Mouse (Mus musculus): ENCODE measurements around the gene Nfkbid.

The Nfkbid gene

DNA sequence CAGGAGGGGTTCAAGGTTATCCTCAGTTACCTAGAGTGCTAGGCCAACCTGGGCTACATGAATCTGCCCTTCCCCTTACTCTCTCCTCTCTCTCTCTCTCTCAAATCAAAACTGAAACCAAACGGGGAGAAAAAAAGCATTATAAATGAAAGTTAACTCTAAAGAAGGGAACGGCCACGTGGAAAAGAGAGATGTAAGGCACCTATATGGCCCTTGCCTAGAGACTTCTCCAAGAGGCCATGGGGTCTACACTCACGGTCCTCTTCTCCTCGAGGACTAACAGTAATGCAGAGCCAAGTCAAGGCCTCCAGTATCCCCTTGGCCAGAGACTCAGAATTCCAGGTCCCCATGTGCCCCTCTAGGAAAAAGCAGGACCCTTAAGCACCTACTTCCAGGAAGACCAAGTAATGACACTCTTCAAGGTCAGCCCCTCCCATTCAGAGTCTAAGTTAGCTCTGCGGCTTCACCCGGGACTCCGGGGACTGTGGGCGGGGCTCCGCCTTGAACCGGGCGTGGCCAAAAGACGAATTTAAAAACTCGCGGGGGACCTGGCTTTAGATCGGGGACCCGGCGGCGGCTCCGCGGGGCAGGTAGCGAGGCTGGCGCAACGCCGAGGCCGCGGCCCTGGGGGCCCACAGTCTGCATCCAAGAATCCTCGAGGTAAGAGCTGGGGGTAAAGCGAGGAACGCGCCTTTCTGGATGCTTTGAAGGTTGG is at the start of gene Nfkbid:
Gene Nfkbid, plus strand, starts transcription at position 558 of the 715 bp plus-strand sequence.
- peak; percentile 72 for DNase-seq

DNA sequence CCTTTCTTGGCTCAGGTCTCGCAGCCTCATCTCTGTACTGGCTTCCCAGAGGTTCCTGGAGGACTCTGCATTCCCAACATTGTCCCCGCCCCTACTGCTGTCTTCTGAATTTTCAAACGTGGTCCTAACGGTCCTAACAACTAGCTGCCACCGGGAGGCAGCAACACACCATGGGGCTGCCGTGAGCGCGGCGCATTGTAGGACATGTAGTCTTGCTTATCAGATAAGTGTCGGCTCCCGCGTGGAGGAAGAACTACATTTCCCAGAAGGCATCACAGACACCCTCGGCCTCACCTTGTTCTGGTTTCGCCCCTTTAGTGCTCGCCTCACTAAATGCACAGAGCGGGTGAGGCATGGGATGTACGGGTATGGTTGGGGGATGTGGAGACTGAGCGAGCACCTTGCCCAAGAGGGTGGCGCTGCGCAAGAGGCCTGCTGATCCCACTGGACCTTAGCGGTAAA is 48.0 kb upstream of the Nfkbid start:
- peak; percentile 98 for DNase-seq

DNA sequence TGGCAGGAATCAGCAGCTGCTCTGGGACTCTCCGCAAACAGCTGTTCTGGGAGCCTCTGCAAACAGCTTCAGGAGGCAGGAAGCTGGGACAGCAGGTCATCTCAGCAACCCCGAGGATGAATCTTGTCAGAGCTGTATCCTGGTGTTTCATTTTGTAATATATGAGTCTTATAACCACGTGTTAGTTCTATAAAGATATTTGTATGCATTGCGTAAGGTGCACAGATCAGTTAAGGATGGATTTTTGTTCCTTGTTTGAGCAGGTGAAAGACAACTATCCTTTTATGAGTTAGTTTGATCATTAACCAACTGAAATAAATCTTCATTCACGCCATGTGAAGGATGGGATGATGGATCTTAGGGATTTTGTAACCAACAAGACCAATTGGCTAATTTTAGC is 41.5 kb upstream of the Nfkbid start:
- no peak for DNase-seq

DNA sequence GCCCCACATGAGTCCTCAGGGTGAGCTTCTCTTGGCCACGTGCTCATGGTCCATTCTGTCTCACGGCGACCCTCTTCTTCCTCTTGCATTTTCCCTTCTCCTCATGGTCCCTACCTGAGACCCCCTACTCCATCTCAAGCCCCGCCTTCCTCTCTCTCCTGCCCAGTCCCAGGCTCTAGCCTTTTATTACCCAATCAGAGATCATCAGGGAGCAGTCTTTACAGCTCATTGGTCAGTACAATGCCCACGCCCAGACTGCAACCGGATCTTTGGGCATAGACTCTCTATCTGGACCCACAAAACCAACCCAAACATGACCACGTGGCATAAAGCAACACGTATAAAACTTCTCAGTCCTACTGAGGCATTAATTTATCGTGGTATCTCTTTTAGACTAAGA is 37.4 kb upstream of the Nfkbid start:
- DNase-seq: no peak

DNA sequence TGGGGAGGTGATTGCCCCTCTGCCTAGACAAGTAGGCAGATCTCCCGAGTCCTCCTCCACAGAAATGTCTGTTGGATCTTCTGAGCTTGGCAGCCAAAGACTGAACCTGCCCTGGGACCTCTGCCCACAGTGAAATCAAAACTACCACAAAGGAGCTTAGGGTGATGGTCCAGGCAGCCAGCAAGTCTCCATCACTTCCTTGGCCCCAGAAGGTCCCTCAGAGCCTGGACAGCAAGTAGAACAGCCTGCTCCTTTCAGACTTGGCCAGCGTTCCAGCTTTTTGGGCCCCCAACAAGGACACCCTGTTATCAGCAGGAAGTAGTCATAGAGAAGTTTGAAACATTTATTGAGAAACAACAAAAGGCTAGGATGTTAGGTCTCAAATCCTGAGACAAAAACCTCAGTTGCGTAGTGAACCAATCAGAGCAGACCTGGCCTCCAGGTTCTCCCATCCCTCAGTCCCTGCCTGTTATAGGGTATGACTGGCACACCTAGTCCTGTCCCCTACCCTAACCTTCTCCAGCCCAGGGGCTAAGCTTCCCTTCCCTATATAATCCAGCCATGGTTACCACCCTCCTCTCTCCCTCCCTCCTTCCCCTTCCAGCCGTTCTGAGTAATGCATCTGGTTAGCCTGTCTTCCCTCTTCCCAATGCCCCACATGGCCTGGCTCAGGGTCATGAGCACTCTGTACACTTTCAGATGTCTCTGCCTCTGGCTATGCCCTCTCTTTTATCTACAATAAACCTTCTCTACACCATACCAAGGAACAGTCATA is 28.6 kb upstream of the Nfkbid start:
- no peak for DNase-seq

DNA sequence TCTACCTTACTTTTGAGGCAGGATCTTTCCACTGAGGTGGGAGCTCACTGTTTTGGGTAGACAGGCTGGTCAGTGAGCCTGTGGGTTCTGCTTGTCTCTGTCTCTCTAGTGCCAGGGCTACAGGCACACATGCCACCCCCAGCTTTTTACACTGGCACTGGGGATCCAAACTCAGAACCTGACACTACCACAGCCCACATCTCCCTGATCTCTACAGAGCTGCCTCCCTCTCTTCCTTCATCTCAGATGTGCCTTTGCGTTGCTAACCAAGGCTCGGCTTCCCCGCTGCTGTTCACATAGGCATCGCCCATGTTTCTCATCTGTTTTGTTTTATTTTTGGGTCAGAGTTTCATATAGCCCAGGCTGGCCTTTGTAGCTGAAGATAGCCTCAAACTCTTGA is 27.9 kb upstream of the Nfkbid start:
- no peak for DNase-seq

DNA sequence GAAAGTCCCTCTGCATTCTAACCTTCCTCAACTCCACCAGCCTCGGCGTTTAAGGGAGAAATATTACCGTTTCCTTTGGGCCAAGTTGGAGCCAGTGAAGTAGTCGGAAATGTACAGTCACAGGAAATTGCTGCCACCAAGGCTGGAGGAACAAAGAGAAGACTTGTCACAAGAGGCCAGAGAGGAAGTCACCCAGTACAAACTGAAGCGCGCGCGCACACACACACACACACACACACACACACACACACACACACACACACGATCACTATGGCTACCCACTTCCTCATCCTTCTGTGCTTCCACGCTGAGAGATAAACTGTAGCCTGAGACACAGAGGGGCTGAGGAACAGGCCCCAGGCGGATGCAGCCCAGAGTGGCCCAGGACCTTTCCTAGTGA is 27.2 kb upstream of the Nfkbid start:
- DNase-seq: peak; percentile 22

DNA sequence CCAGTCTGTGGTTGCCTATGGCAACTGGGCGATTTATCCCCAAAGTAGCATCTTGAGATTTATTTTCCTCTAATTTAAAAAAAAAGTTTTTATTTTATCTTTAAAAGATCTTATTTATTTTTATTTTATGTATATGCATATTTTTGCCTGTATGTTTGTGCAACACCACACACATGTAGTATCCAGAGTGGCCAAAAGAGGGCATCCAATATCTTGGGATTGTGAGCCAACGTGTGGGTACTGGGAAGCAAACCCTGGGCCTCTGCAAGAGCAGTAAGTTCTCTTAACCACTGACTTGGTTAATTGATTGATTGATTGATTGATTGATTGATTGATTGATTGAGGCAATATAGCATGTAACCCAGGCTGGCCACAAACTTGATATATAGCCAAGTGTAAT is 26.7 kb upstream of the Nfkbid start:
- DNase-seq: peak; percentile 26

DNA sequence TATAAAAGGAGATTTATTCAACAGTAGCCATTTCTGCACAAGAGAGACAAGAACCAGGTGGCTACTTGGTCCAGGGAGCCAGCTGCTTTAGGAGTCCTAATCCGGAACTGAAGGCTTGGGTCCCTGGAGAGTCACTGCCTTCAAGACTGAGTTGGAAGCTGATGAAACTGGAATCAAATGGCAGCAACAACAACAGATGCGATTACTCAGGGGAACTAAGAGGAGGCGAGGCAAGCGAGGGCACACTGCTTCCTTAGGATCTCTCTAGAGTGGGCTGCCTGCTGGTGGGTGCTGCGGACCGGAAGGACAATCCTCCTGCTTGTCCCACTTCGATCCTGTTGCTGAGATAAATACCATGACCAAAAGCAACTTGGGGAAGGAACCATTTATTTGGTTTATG is 21.9 kb upstream of the Nfkbid start:
- peak; percentile 25 for DNase-seq

DNA sequence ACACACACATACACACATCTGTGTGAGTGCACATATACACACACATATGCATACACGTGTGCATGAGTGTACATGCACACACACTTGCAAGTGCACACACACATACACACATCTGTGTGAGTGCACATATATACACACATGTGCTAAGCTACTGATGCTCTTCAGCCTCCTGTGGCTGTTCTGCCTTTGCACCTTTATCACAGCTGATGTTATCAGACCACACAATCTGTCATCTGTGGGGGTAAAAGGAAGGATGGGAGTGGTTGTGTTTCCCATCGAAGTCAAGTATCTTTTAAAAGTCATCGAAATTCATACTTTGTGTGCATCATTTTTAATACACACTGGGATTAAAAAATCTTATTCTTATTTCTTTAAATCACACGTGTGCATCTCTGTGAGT is 19.2 kb upstream of the Nfkbid start:
- DNase-seq: no peak

DNA sequence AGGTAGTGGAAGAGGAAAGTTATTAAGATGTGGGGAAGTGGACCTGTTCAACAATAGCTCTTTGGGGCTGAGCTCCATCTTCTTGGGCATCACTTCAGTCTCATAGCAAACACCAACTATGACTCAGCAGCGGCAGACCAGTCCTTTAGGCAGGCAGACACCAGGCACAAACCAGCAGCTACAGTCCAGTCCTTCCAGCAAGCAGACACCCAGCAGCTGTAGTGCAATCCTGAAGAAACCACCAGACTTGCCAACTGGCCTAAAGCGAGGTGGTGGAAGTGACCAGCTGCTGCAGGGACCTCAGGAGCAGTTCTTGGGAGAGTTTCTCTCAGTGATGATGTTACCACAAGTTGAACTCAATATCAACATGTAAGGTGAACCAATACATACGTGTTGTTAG is 12.9 kb upstream of the Nfkbid start:
- DNase-seq: no peak

DNA sequence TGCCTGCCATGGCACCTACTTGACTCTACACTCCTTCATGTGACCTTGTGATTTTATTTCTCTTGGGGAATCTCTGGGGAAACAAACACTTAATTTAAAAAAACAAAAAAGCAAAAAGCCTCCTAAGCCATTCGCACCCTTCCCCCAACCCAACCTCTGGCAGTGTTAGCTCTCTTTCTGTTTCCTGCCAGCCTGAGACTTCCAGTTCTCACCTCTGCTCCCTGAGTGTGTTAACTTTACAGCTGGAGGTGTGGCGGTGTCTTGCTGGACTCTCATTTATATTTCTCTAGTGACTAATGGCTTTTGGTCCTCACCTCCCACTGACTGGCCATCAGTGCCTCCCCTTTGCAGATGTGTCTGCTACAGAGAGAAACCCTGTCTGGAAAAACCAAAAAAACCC is 11.7 kb upstream of the Nfkbid start:
- DNase-seq: no peak

DNA sequence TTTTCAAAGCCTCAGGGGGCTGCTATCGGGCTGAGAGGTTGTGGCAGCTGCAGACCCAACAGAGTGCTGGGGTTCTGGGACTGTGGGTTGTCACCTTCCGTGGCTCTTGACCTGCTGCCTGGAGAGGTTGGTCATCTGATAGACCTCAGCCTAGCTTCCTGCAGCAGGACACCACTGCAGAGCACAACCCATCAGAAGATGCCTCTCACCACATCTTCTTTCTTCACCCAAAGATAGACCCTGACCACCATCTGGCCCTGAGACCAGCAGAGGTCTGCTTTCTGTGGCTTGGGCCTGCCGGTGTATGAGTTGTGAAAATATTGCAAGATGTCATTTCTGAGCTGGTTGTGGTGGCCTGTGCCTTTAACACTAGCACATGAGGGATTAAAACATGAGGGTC is 10.5 kb upstream of the Nfkbid start:
- no peak for DNase-seq

DNA sequence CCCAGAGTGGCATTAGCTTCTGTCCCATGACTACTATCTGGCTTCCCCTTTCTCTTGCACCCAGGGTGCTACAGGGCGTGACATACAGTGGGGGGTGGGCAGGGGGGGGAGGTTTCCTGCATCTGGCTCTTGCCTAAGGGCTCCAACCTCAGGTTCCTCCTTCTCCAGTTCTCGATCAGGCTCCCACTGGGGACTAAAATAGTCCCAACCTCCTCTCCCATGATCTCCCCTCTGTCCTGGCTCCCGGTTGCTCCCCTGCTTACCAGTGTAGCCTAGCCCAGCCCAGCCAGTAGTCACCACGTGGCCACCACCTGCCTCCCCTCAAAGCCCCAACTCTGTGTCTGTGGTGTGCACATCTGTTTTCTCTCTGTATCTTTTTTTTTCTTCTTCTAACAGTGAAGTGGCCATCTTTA is 8.8 kb upstream of the Nfkbid start:
- DNase-seq: no peak

DNA sequence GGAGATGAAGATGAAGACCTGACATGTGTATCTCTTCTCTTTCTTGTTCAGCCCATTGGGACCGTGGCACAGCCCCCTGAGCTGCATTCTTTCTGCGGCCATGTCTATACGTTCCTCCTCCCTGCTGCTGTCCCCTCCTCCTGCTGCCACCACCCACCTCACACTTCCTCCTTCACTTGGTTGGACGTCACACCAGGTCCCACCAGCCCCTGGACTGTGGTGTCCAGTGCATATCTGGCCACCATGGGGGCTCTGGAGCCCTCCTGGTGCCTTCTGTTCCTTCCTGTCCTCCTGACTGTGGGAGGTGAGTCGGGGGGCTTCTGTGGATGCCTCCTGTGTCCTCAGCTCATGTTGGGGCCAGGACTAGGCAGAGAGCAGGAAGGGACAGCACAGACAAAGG is 7.9 kb upstream of the Nfkbid start, which contains the start of gene Tyrobp:
Gene Tyrobp, plus strand, starts transcription at position 165 of the 400 bp plus-strand sequence.
- DNase-seq: no peak

DNA sequence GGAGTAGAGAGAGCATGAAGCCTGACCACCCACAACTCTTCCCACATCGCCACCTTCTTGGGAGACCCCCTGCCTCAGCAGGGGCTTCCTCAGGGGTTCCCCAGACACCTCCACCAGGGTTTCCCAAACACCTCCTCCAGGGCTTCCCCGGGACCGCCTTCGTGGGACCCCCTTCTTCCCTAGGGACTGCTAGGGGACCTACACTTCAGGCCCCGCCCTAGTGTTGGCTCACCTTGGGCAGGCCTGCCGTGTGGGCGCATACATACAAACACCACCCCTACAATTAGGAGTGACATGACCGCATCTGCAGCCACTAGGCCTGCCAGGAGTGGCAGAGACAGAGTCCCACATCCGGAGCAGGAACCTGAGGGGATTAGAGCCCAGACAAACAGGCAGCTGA is 3.7 kb upstream of the Nfkbid start:
- DNase-seq: no peak

DNA sequence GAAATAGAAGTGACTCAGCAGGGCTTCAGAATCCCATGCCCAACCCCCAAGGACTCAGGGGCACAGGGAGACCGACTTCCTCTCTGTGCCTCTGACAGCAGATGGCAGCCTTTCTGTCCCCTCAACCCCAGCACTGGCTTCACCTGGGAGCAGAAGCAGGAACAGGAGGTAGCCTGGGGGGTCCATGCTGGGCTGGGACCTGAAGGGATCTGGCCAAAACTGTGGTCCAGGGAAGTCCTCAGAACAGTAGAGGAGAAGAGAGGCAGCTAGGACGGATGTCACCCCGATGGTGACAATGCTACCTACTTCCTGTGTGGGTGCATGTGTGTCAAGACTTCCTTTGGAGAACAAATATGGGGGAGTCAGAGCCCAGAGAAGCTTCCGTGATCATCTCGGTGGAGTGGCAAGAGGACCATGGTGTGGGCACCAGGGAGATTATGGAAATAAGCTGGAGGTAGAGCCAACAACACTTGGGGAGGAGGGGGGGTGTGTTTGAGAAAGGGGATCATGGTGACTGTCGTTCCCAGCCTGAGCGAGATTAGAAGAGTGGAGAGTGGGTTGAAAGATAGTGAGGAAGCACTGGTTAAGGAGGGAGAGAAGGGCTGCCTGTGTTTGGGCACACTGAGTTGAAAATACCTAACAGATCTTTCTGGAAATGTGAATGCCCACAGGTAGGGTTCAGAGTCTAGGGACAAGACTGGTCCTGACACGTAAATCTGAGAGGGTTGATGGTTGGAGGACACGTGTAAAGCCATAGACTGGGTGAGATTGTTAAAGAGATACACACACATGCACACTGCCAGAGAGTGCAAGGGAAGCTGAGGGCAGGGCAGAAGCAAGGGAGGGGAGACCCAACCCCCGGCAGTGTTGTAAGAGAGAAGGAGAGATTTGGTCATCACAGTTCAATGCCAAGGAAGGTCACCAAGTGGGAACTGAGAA is 1.7 kb upstream of the Nfkbid start, which contains the start of gene Hcst:
Gene Hcst, minus strand, starts transcription at position 294 of the 939 bp plus-strand sequence.
- no peak for DNase-seq

DNA sequence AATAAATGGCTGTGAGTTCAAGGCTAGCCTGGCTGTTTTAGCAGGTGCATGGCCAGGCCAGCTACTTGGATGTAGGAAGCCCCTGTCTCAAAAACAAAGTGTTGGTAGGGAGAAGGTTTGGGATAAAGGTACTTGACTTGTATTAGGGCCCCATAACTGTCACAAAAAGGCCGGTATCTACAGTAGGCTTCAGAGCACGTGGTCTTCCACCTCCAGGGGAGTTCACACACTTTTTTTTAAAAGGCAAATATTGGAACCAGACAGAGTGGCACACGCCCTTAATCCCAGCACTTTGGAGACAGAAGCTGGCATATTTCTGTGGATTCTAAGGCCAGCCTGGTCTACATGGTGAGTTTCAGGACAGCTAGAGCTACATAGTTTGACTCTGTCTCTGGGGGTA is 859 bp upstream of the Nfkbid start:
- no peak for DNase-seq

DNA sequence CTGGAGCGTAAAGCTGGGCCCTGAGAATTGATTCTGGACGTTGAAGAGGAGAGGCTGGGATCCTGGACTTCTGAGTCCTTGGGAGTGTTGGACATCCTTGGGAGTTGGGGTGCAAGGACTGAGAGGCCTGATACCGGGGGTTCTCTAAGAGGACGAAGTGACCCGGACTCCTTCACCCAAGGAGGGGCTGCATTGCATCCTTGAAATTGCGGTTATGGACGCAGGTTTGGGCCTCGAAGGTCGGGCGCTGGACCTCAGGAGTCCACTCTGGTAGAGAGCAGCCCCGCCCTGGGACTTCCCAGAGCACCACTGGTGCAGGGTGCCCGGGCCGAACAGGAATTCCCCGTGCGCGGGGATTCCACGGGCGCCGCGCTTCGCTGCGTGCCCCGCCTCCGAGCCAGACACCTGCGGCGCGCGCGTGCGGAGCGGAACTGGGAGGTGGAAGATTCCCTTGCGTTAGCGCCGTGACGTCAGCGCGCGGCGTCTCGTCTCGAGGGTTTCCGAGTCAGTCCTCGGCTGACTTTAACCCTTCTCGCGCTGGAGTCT is 431 bp downstream of the Nfkbid start:
- peak; percentile 94 for DNase-seq

DNA sequence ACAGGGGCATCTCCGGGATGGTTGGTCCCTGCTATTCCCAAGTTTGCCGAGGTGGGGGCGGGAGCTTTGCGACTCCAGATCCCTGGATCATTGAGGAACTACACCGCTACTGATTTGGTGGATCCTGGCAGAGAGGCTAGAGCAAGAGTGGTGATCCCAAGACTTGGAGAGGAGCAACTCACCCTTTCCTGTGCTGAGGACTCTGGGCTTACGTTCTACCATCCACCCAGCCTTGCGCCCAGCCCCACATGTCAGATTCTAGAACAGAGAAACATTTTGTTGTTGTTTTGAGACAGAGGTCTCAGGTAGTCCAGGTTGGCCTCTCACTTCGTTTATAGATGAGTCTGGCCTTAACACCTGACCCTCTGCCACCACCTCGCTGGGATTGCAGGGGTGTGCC is 1.0 kb downstream of the Nfkbid start:
- no peak for DNase-seq

DNA sequence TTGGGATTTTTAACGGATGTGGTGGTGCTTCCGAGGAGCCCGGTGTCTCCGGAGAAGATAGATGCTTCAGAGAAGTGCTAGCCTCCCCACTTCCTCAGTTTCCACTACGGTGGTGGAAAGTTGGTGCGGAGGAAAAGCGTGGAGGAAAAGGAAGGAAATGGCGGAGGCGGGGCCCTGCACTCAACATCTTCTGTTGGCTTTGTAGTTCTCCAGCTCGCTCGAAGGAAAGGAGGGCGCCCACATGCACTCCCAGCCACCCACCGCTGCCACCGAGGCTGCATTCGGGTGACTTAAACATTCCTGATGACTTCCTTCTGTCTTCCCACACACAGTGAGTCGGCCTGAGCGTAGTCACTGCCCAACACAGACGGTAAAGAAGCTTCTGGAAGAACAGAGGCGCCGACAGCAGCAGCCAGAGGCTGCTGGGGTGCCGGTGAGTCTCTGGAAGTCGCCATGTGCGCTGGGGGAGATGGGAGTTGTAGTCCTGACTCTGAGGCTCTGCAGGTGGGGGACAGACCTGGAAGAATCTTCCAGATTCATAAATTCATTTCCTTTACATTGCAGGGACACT is 1.6 kb downstream of the Nfkbid start:
- DNase-seq: no peak

DNA sequence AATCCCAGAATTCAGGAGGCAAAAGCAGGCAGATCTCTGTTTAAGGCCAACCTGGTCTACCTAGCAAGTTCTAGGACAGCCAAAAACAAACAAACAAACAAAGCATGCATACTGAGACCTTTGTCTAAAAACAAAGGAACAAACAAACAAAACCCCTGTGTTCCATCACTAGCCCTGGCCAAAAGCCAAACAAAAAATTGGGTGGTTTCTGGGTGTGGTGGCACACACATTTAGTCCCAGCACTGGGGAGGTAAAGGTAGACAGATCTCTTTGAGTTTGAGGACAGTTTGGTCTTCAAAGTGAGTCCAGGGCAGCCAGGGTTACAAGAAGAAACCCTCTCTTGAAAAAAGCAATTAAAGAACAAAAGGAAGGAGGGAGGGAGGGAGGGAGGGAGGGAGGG is 7.8 kb downstream of the Nfkbid start:
- DNase-seq: no peak
